Comparison of ENCODE assay signal across 43 mouse cellular contexts in the genomic region with DNA sequence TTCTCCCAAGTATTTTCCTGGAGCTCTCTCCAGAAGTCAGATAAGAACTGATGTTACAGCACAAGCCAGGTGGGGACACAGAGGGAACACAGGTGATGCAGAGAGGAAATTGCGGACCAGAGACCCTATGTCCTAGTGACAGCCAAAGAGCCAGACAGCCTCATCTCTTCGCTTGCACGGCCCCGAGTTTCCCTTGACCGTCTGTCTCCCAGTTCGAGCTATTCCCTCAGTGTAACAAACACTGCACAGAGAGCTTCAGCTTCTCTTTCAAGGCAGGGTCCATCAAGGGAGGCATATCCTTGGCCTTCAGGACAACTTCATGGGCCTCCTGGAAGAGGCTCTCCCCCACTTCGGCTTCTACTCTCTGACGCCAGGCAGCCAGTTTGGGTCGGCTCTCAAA. TPM values are rescaled to one million over a fixed set of nuclear protein-coding genes. Genes with fewer than 3 reads are reported as not detected.
"Had no signal": no experiment of that assay in that cellular context is flagged by ENCODE, and none has a peak within 500 bp of the region (broad histone marks: within the 10 kb centered on the region; RNA-seq: fewer than 3 reads in every experiment).

No protein-coding gene starts in this region.

- H3K36me3 ChIP-seq: limb, embryonic 10.5 days; limb, embryonic 12.5 days; limb, embryonic 13.5 days; limb, embryonic 15.5 days; liver, embryonic 12.5 days; liver, embryonic 13.5 days; liver, embryonic 15.5 days; lung, embryonic 15.5 days; midbrain, embryonic 12.5 days; midbrain, embryonic 13.5 days; midbrain, embryonic 15.5 days; neural tube, embryonic 12.5 days had no signal

- H3K27ac ChIP-seq: left cerebral cortex, adult 2 months; limb, embryonic 10.5 days; limb, embryonic 12.5 days; limb, embryonic 13.5 days; limb, embryonic 15.5 days; liver, embryonic 12.5 days; liver, embryonic 13.5 days; liver, embryonic 14.5 days; liver, embryonic 15.5 days; lung, embryonic 15.5 days; macrophage; midbrain, embryonic 10.5 days; midbrain, embryonic 12.5 days; midbrain, embryonic 13.5 days; midbrain, embryonic 15.5 days; neural tube, embryonic 12.5 days had no signal

- H3K27me3 ChIP-seq: limb, embryonic 15.5 days had no signal

- H3K9ac ChIP-seq: limb, embryonic 12.5 days; limb, embryonic 13.5 days; limb, embryonic 15.5 days; liver, embryonic 12.5 days; liver, embryonic 13.5 days; liver, embryonic 14.5 days; liver, embryonic 15.5 days; liver, postnatal 0 days; lung, embryonic 14.5 days; lung, embryonic 15.5 days; midbrain, embryonic 12.5 days; midbrain, embryonic 13.5 days; midbrain, embryonic 15.5 days; neural tube, embryonic 12.5 days had no signal

- ATAC-seq: liver, embryonic 12.5 days; liver, postnatal 0 days; lung, postnatal 0 days; midbrain, embryonic 13.5 days; midbrain, embryonic 15.5 days; midbrain, embryonic 16.5 days had no signal

- H3K4me3 ChIP-seq: left cerebral cortex, adult 2 months; limb, embryonic 10.5 days; limb, embryonic 12.5 days; limb, embryonic 13.5 days; limb, embryonic 15.5 days; liver, embryonic 12.5 days; liver, embryonic 13.5 days; liver, embryonic 15.5 days; lung, embryonic 15.5 days; megakaryocyte, embryonic 14.5 days; midbrain, embryonic 10.5 days; midbrain, embryonic 12.5 days; midbrain, embryonic 13.5 days; midbrain, embryonic 15.5 days; neural tube, embryonic 12.5 days had no signal

- DNase-seq: left cerebral cortex, postnatal 4 days; liver; liver, embryonic 13.5 days; liver, postnatal 0 days; lung, adult 18-20 months; lung, adult 2 months; lung, embryonic 14.5 days; lung, postnatal 10 days; lung, postnatal 14 days; lung, postnatal 36 days; lung, postnatal 4 days; midbrain, embryonic 14.5 days had no signal

- H3K4me2 ChIP-seq: limb, embryonic 12.5 days; limb, embryonic 13.5 days; limb, embryonic 15.5 days; liver, embryonic 11.5 days; liver, embryonic 13.5 days; lung, embryonic 14.5 days; lung, embryonic 15.5 days; midbrain, embryonic 13.5 days; midbrain, embryonic 15.5 days; neural tube, embryonic 12.5 days had no signal

- H3K9me3 ChIP-seq: limb, embryonic 10.5 days; limb, embryonic 12.5 days; limb, embryonic 13.5 days; limb, embryonic 15.5 days; liver, embryonic 12.5 days; liver, embryonic 13.5 days; liver, embryonic 15.5 days; lung, embryonic 15.5 days; megakaryocyte, embryonic 14.5 days; midbrain, embryonic 10.5 days; midbrain, embryonic 13.5 days; midbrain, embryonic 15.5 days; neural tube, embryonic 12.5 days had no signal

RNA-seq across cellular contexts. Expression of gene Gm20441, which starts 6.2 kb away (rescaled TPM):
- total RNA-seq: left cerebral cortex, adult 2 months; left cerebral cortex, adult 8-10 months; left cerebral cortex, postnatal 10 days; left cerebral cortex, postnatal 14 days; left cerebral cortex, postnatal 25 days; left cerebral cortex, postnatal 36 days; left cerebral cortex, postnatal 4 days; liver, adult 2 months; megakaryocyte progenitor cell, adult 5-6 weeks; megakaryocyte, adult 5-6 weeks; megakaryocyte-erythroid progenitor cell, adult 5-6 weeks; monocyte, adult 5-6 weeks had no signal
- polyA plus RNA-seq: limb, embryonic 10.5 days; limb, embryonic 13.5 days; liver, embryonic 11.5 days; liver, embryonic 12.5 days; liver, embryonic 13.5 days; liver, embryonic 15.5 days; liver, postnatal 0 days; lung, adult 2 months; lung, embryonic 14.5 days; lung, embryonic 15.5 days; lung, postnatal 0 days; macrophage; midbrain, embryonic 10.5 days; midbrain, embryonic 12.5 days; midbrain, embryonic 13.5 days; midbrain, embryonic 14.5 days; midbrain, embryonic 15.5 days; midbrain, embryonic 16.5 days; myocyte; neural tube, embryonic 11.5 days; neural tube, embryonic 12.5 days had no signal

RNA-seq across cellular contexts. Expression of gene Gstt1, which starts 23.8 kb away (rescaled TPM):
- total RNA-seq: megakaryocyte, adult 5-6 weeks; monocyte, adult 5-6 weeks had no signal
